Mouse (Mus musculus): ENCODE data around the gene Pon2.

Pon2 gene

DNA sequence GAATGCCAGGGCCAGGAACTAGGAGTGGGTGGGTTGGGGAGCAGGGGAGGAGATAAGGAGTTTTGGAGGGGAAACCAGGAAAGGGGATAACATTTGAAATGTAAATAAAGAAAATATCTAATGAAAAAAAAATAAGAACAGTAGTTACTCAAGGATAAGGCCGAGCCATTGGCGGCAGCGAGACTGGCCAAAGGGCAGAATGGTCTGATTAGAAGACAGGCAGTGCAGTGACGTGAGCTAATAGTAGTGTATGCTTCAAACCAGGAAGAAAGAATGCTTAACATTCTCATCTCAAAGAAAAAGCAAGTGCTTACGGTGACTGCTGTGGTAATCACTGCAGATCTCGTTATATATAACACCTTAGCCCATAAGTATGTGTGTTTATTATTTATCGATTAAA, 2.2 kb downstream of the Pon2 start:
- in situ Hi-C loops (cut with MboI; ENCODE audit: low pct_unique_long_range_greater_than_20kb in 1 of 2, low sequenced_read_pairs in 2 of 2, unreplicated experiment in 1 of 2) = no loop called here

DNA sequence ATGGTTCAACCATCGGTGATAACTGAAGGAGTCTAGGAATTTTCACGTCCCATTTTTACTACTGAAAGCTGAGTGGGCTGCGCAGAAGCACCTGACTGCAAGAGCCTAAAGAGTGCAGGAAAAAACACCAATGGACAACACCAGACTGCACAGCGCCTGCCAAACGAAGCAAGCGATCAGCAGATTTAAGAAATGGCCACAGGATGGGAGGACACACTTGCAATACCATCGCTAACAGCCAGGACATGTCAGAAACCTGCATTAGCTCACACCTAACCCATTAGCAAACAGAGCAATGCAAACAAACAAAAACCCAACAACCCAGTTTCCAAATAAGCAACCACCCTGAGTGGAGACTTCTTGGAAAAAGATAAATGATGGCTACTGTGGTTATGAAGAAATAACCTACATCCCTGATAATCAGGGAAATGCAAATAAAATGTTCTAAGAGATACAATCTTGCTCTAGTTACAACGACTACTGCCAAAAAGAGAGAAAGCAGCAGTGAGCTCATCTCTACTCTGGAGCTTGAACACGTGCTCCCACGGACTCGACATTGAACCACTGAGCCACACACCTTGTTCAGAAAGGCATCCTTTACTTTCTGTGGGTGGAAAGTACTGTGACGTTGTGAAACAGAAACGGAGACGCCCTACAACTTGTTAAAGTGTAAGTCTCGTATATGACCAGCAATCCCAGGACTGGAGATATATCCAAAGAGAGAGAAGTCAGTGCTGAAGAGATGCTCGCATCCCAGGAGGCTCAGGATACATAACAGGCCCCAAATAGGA, 3.4 kb downstream of the Pon2 start:
- in situ Hi-C loops (cut with MboI; ENCODE audit: low pct_unique_long_range_greater_than_20kb in 1 of 2, low sequenced_read_pairs in 2 of 2, unreplicated experiment in 1 of 2) = no loop called here

DNA sequence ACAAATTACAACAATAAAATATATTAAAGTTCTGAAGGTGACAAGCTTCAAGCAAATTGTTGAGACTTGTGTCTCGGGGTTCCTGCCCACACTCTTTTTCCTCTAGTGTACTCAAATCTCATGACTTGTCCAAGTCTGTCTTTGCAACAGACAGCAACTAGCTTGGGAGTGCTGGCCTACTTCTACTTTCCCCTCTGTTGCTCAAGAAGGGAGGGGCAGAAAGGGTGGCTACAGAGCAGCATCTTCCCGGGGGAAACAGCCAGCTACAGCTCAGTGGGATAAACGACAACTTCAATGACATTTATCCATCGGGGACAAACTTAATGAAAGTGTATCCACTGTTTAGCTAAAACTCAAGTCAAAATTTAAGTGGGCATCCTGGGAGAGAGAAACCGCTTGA, 5.4 kb downstream of the Pon2 start:
- in situ Hi-C loops (cut with MboI; ENCODE audit: low pct_unique_long_range_greater_than_20kb in 1 of 2, low sequenced_read_pairs in 2 of 2, unreplicated experiment in 1 of 2) = no loop called here

DNA sequence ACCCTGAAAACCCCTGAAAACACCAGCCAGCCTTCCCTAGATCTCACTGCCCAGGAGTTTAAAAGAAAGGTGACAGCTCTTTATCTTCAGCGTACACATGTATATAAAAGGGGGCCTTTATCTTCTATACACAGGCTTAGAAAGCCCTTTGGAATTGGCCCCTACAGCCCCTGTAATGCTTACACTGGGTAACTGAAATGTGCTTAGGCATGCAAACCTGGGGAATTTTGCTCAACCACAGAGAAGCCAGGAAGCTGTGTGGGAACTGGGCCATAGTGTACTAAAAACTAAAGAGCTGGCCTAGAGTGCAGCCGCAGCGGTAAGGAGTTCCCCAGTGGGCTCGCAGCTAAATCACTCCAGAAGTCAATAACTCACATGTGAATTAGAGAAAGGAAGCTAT, 6.8 kb downstream of the Pon2 start:
- in situ Hi-C loops (cut with MboI; ENCODE audit: low pct_unique_long_range_greater_than_20kb in 1 of 2, low sequenced_read_pairs in 2 of 2, unreplicated experiment in 1 of 2) = no loop called here

DNA sequence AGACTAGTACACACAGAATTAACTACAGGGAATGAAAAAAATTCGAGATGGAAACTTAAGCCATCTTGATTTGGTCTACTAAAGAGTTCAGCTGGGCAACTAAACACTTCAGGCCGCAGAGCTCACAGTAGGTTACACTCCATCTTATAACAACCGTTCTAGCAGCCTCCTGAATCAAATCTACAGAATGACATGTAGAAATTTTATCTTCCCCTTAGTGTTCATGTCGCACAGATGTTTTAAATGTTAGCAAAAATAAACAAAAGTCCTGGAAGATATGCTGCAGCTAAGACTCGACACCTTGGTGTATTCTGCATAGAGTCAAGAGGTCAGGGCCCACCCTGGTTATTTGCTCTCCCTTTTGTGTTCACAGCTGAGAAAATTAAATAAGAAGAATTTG, 10.3 kb downstream of the Pon2 start:
- in situ Hi-C loops (cut with MboI; ENCODE audit: low pct_unique_long_range_greater_than_20kb in 1 of 2, low sequenced_read_pairs in 2 of 2, unreplicated experiment in 1 of 2) = no loop called here

DNA sequence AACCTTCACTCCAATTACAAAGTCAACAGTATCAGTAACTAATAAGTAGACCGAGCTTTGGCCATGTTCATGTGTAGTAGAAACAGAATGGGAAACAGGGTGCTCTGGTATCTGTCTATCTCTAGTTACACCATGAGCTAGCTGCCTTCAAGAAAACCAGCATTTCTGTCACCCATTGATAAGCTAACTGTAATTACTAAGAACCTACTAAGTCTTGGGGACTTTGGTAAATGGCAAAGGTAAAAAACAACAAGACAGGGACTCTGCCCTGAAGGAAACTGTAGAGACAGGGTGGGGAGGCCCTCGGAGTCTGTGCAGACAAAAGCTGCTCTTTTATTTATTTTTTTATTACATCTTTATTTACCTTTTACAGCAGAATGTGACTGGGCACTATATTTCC, 10.9 kb downstream of the Pon2 start:
- in situ Hi-C loops (cut with MboI; ENCODE audit: low pct_unique_long_range_greater_than_20kb in 1 of 2, low sequenced_read_pairs in 2 of 2, unreplicated experiment in 1 of 2) = no loop called here

DNA sequence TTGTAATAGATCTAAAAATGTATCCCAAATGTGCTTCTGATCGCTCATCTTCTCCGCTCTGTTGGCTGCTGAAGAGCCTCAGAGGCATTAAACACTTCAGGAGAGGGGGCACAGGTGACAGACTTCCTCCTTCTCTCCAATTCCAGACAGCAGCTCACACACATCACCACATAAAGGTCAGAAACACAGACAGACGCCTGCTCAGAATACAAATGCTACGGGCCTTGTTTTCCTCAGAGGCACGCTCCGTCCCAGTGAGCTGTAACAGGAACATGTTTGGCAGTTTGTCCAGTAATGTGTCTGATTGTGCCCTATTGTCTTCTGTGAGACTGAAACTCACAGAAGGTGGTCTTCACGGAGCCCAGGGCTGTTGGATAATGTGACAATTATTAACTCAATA, 15.8 kb downstream of the Pon2 start:
- in situ Hi-C loops (cut with MboI; ENCODE audit: low pct_unique_long_range_greater_than_20kb in 1 of 2, low sequenced_read_pairs in 2 of 2, unreplicated experiment in 1 of 2) = no loop called here

DNA sequence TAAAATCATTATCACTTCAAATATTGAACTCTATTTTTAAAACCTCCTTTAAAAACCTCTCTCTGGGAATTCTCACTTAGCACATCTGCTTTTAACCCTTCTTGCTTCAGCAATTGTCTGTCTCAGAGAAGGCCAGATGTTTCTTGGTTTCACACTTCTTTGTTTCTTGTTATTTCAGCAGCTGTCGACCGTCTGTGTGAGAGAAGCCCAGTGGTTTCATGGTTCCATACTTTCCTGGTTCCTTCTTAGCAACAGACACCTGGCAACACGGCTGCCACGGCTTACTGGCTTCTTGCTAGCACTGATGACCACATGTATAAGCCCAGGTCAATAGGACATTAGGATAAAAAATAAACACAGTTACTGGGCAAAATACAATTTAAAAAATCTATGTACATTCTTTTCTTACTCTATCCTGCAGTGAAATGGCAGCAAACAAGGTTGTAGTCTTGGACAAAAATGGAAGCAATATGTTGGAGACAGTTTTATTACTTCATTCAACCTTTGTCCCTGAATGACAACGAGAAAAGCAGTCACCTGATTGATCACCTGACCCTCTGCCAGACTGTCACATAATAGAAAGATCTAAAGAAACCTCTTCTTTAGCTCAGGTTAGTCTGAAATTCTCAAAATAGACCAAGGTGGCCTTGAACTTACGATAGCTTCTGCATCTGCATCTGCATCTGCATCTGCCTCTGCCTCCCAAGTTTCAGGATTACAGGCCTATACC, 17.5 kb downstream of the Pon2 start:
- in situ Hi-C loops (cut with MboI; ENCODE audit: low pct_unique_long_range_greater_than_20kb in 1 of 2, low sequenced_read_pairs in 2 of 2, unreplicated experiment in 1 of 2) = no loop called here

DNA sequence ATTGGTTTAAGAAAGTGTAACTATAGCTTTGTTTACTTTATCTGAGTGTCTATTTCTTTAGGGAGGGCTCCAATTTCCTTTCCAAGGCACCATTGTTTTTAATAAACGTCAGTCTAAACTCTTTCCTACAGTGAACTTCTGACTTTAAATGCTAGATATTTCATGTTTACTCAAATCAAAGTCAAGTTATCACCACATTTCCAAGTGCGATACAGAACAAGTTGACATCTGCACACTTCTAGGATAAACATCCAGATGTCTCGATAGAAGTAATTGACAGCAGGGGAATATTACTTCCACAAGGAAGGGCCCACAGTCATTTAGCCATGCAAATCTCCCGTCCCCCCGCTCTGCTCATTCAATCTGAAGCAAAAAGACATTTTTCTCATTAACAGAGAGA, 20.3 kb downstream of the Pon2 start:
- in situ Hi-C loops (cut with MboI; ENCODE audit: low pct_unique_long_range_greater_than_20kb in 1 of 2, low sequenced_read_pairs in 2 of 2, unreplicated experiment in 1 of 2) = no loop called here

DNA sequence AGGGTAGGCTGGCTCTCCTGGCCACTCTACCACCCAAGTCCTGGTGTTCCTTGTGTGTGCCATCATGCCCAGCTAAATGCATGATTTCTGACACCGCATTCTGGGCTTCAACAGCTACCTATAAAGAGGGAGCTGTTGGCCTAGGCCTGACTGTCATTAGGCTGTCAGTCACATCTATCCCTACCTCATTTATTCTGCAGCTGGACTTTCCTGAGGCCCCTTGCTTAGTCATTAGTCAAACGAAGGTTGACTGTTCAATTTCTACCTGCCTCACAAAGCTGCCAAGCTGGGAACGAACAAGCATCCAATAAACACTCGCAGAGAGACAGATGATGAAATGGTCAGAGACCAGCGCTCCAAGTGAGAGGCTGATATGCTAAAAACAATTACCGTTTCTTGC, 28.6 kb downstream of the Pon2 start:
- in situ Hi-C loops (cut with MboI; ENCODE audit: low pct_unique_long_range_greater_than_20kb in 1 of 2, low sequenced_read_pairs in 2 of 2, unreplicated experiment in 1 of 2) = no loop called here

DNA sequence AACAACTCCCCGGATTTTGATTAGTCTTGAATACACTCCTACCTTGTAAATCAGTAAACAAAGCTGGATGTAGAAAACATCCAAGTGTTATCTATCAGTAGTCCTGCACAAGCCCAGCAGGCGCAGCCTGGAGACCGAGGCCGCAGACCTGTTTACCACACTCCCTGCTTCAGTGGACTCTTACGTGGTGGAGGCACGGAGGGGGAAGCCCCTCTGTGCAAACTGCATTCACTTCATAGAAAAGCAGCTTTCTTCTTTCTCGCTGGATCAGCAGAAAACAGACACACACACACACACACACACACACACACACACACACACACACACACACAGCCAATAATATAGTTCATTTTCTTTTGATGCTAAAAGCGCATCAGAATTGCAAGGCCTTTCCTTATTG, 33.5 kb downstream of the Pon2 start:
- in situ Hi-C loops (cut with MboI; ENCODE audit: low pct_unique_long_range_greater_than_20kb in 1 of 2, low sequenced_read_pairs in 2 of 2, unreplicated experiment in 1 of 2) = no loop called here

DNA sequence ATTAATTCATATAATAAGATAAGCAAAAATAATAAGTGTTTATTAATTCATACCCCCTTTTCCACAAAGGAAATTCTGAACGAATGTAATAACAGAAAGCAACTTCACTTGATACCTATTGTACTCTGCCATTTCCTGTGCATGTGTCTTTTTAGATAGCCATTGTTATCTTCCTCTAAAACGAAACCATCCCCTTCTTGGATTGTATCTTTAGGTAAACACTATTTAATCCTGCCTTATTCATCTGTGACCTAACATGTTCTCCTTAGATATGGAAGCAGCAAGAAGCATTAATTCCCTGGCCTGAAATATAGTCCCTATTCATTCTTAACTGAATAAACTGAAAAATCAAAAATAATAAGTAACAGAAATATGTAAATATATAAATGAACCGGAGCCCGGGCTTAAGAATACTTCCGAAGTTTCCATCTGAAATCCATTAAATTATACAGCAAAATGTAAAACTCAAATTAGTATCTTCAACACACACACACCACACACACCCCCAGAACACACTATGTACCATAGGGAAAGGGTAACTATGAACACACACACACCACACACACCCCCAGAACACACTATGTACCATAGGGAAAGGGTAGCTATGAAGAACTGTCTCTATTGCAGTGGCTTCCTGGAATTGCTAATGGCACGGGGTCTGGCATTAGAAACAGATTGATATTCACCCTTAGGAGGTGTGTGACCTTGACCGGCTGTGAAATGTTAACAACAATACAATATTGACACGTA, 34.8 kb downstream of the Pon2 start:
- in situ Hi-C loops (cut with MboI; ENCODE audit: low pct_unique_long_range_greater_than_20kb in 1 of 2, low sequenced_read_pairs in 2 of 2, unreplicated experiment in 1 of 2) = no loop called here

DNA sequence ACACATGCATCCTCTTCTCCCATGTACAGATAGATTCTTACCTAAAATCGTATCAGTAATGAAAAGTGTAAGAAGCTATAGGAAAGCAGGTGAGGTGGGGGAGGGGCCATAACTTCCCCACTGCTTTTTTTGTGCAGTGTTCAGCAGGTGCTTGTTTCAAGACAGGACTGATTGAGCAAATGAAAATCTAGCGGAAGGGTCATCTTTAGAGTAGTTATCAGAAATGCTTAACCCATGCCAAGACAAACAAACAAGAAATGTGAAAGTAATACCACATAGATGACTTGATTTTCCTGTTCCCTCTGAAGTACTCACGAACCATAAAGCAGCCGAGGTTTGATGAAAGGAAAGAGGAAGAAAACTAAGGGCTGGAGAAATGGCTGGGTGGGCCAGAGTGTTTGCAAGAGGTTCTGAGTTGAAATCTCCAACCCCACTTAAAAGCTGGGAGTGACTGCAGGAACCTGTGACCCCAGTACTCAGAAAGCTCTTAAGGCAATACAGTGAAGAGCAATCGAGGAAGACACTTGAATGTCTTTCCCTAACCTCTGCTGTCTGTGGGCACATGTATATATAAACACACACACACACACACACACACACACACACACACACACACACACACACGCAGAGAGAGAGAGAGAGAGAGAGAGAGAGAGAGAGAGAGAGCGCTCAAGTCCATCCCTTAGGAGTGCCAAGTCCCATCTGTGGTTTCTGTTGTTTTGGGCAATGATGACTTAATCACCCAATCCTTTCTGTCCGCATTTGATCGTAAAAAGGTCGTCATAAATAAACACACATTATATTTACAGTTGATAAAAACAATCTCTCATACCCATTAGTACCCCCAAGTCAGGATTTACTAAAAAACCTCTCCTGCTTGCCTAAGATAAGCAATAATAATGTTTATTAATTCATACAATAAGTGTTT, 35.7 kb downstream of the Pon2 start:
- in situ Hi-C loops (cut with MboI; ENCODE audit: low pct_unique_long_range_greater_than_20kb in 1 of 2, low sequenced_read_pairs in 2 of 2, unreplicated experiment in 1 of 2) = no loop called here

DNA sequence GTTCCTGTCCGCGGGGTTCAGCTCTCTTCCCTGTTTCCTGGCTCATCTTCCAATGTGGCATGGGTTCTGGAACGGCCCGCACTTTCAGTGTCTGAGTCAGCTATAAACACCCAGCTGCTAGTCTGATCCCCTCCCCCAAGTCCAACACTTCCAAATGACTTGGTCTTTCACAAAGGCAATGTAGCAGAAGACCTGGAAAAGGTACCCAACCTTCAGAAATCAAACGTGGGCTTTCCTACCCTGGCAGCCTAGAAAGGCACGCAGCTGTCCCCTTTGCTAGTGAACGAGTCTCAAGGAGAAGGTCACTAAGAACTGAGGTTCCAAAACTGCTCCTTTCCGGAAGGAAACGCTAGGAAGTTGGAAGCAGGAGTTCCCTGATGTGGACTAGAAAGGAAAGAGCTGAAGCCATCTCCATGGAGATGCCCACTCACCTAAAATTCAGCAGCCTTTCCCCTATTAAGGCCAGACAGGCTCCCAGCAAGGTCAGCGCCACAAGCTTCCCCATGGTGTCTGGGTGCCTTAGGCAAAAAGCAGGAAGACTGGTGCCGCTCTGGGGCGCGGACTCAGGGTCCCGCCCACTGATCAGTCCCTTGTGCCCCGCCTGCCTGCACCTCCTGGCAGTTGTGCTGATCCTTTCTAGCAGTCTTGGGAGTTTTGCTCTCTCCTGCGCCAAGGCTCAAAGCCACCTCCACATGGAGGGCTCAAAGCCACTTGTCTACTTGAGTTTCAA, 42.4 kb downstream of the Pon2 start, which contains the start of gene Pon3:
Gene Pon3, minus strand, starts transcription at position 565 of the 730 bp plus-strand sequence.
- in situ Hi-C loops (cut with MboI; ENCODE audit: low pct_unique_long_range_greater_than_20kb in 1 of 2, low sequenced_read_pairs in 2 of 2, unreplicated experiment in 1 of 2) = no loop called here

DNA sequence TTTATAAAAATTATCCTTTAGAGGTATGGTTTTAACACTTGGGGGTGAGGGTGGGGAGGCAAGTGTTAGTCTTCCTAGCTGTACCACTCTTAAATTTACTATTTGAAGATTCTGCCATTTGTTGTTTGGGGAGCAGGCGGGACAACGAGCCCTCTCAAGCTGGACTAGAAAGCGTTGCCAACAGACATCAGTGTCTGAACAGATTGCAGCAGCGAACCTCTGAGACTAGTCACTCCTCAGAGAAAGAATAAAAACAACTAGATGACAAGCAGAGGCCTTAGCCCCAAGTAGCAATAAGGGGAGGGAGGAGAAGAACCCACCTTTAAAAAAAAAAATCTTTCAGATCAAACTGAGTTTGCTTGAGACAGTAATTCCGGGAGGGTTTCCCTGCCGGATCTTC, 43.0 kb downstream of the Pon2 start:
- in situ Hi-C loops (cut with MboI; ENCODE audit: low pct_unique_long_range_greater_than_20kb in 1 of 2, low sequenced_read_pairs in 2 of 2, unreplicated experiment in 1 of 2) = no loop called here

DNA sequence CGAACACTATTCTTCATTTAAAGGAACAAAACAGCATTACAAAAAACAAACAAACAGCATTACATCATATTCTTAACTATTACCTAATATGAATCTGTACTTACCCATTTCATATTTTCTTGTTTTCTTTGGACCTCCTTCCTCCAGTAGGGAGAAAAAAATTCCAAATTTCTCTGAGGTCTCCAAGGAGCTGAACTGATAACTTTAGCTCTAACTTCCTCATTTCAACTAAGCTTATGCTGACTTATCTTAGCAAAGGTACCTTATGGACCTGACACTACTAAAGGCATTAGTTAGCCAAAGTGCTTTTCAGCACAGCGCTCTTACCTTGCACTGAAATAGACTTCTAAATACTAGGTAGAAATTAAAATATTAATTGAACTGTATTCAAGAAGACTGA, 43.4 kb downstream of the Pon2 start:
- in situ Hi-C loops (cut with MboI; ENCODE audit: low pct_unique_long_range_greater_than_20kb in 1 of 2, low sequenced_read_pairs in 2 of 2, unreplicated experiment in 1 of 2) = no loop called here

DNA sequence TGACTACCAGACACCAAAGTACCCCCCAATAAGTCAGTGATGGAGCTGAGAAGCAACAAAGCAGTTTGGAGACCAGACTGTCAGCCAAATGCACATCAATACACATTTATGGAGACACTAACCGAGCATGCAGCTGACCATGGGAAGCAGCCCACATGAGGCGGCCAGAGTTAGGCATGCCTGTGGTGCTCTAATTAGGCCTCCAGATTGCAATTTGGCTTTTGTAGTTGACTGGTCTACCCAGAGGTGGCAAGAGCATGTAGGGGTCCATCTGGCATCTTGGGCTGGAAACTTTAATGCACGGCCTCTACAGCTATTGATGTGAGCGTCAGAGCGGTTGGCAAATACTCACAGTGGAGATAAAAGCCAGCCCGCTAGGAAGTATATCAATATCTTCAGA, 52.3 kb downstream of the Pon2 start:
- in situ Hi-C loops (cut with MboI; ENCODE audit: low pct_unique_long_range_greater_than_20kb in 1 of 2, low sequenced_read_pairs in 2 of 2, unreplicated experiment in 1 of 2) = no loop called here

DNA sequence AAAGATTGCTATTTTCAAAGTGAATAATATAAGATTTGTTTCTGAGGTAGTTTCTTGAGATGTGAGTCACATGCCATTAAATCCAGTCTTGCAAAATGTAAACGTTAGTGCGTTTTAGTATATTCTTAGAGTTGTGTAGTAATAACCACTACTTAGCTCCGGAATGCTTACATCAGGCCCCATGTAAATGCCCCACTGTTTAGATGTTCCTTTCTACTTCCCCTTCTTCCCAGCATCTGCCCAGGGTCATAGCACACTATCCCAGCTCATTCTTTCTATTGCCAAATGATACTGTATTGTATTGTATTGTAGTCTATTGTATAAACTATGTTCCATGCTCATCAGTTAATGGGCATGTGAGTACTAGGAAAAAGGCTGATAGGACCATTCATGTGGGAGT, 59.5 kb downstream of the Pon2 start:
- in situ Hi-C loops (cut with MboI; ENCODE audit: low pct_unique_long_range_greater_than_20kb in 1 of 2, low sequenced_read_pairs in 2 of 2, unreplicated experiment in 1 of 2) = loop anchor here in 1 of 2 experiments (10.0 kb wide), 1 partner anchor 146 kb away; the partner anchor contains the start of gene Asb4

Measured in mouse embryonic stem cell (cell line).